Mouse (Mus musculus): ENCODE measurements at regions not wholly inside any gene's neighbourhood (a gene's known extent, or its start where the extent isn't known, plus 50 kb on each side); places are given as distances from the start of the nearest gene placed in this dataset.

GRCm38 (mm10) chr11:45491021-45491967 lies 360.6 kb upstream of the Clint1 start:
- peak; percentile 64 for DNase-seq (ENCODE audit: low read depth)
- TF ChIP-seq POLR2A (IDR thresholded peaks at IDR 0.05; ENCODE audit: borderline replicate concordance, extremely low read depth, insufficient read depth, insufficient read length, poor library complexity, severe bottlenecking) (no peak), CTCF (IDR thresholded peaks at IDR 0.05; ENCODE audit: borderline replicate concordance, extremely low read depth, insufficient read depth, insufficient read length) (no peak)

- no peak for TF ChIP-seq CTCF (IDR thresholded peaks at IDR 0.05; ENCODE audit: borderline replicate concordance, extremely low read depth, insufficient read depth, insufficient read length)
- TF ChIP-seq POLR2A (IDR thresholded peaks at IDR 0.05; ENCODE audit: borderline replicate concordance, extremely low read depth, insufficient read depth, insufficient read length, poor library complexity, severe bottlenecking), result no peak
- DNase-seq (ENCODE audit: low read depth), result no peak
Observed at GRCm38 (mm10) chr11:45495246-45495645, 356.6 kb upstream of the Clint1 start.

GRCm38 (mm10) chr11:45508566-45508965 lies 343.3 kb upstream of the Clint1 start:
- DNase-seq (ENCODE audit: low read depth), result peak; percentile 63
- TF ChIP-seq CTCF (IDR thresholded peaks at IDR 0.05; ENCODE audit: borderline replicate concordance, extremely low read depth, insufficient read depth, insufficient read length) (no peak), POLR2A (IDR thresholded peaks at IDR 0.05; ENCODE audit: borderline replicate concordance, extremely low read depth, insufficient read depth, insufficient read length, poor library complexity, severe bottlenecking) (no peak)

- no peak for DNase-seq (ENCODE audit: low read depth)
- no peak for TF ChIP-seq CTCF (IDR thresholded peaks at IDR 0.05; ENCODE audit: borderline replicate concordance, extremely low read depth, insufficient read depth, insufficient read length)
- no peak for TF ChIP-seq POLR2A (IDR thresholded peaks at IDR 0.05; ENCODE audit: borderline replicate concordance, extremely low read depth, insufficient read depth, insufficient read length, poor library complexity, severe bottlenecking)
Observed at GRCm38 (mm10) chr11:45509278-45509677, 342.6 kb upstream of the Clint1 start.

GRCm38 (mm10) chr11:45514415-45515271 lies 337.2 kb upstream of the Clint1 start:
- no peak for TF ChIP-seq CTCF (IDR thresholded peaks at IDR 0.05; ENCODE audit: borderline replicate concordance, extremely low read depth, insufficient read depth, insufficient read length)
- TF ChIP-seq POLR2A (IDR thresholded peaks at IDR 0.05; ENCODE audit: borderline replicate concordance, extremely low read depth, insufficient read depth, insufficient read length, poor library complexity, severe bottlenecking), result no peak
- peak; percentile 66 for DNase-seq (ENCODE audit: low read depth)

GRCm38 (mm10) chr11:45524720-45525119 lies 327.1 kb upstream of the Clint1 start:
- peak; percentile 41 for DNase-seq (ENCODE audit: low read depth)
- TF ChIP-seq CTCF (IDR thresholded peaks at IDR 0.05; ENCODE audit: borderline replicate concordance, extremely low read depth, insufficient read depth, insufficient read length) (no peak), POLR2A (IDR thresholded peaks at IDR 0.05; ENCODE audit: borderline replicate concordance, extremely low read depth, insufficient read depth, insufficient read length, poor library complexity, severe bottlenecking) (no peak)

- no peak for DNase-seq (ENCODE audit: low read depth)
- TF ChIP-seq POLR2A (IDR thresholded peaks at IDR 0.05; ENCODE audit: borderline replicate concordance, extremely low read depth, insufficient read depth, insufficient read length, poor library complexity, severe bottlenecking), result no peak
- no peak for TF ChIP-seq CTCF (IDR thresholded peaks at IDR 0.05; ENCODE audit: borderline replicate concordance, extremely low read depth, insufficient read depth, insufficient read length)
Observed at GRCm38 (mm10) chr11:45531044-45531626, 320.7 kb upstream of the Clint1 start.

- DNase-seq (ENCODE audit: low read depth), result no peak
Observed at GRCm38 (mm10) chr11:45533402-45534056, 318.3 kb upstream of the Clint1 start.

GRCm38 (mm10) chr11:45535501-45536025 lies 316.3 kb upstream of the Clint1 start:
- no peak for TF ChIP-seq POLR2A (IDR thresholded peaks at IDR 0.05; ENCODE audit: borderline replicate concordance, extremely low read depth, insufficient read depth, insufficient read length, poor library complexity, severe bottlenecking)
- TF ChIP-seq CTCF (IDR thresholded peaks at IDR 0.05; ENCODE audit: borderline replicate concordance, extremely low read depth, insufficient read depth, insufficient read length), result no peak
- no peak for DNase-seq (ENCODE audit: low read depth)

More at GRCm38 (mm10) chr11:45533402-45534056, 318.3 kb upstream of the Clint1 start:
- TF ChIP-seq POLR2A (IDR thresholded peaks at IDR 0.05; ENCODE audit: borderline replicate concordance, extremely low read depth, insufficient read depth, insufficient read length, poor library complexity, severe bottlenecking), result no peak
- peak; percentile 29; the same call in 1 of the 2 replicates for TF ChIP-seq CTCF (IDR thresholded peaks at IDR 0.05; ENCODE audit: borderline replicate concordance, extremely low read depth, insufficient read depth, insufficient read length)

- DNase-seq (ENCODE audit: low read depth), result peak; percentile 62
- TF ChIP-seq POLR2A (IDR thresholded peaks at IDR 0.05; ENCODE audit: borderline replicate concordance, extremely low read depth, insufficient read depth, insufficient read length, poor library complexity, severe bottlenecking) (no peak), CTCF (IDR thresholded peaks at IDR 0.05; ENCODE audit: borderline replicate concordance, extremely low read depth, insufficient read depth, insufficient read length) (no peak)
Observed at GRCm38 (mm10) chr11:45538011-45538410, 313.8 kb upstream of the Clint1 start.

Measured in brain, embryonic 14.5 days (tissue).